Mouse (Mus musculus): ENCODE measurements around the gene Speg.
A peak's percentile ranks its signal among the peaks of the same experiment; 100 is the strongest.

Gene Speg

GRCm38 (mm10) chr1:75398761-75399402 is 23.8 kb downstream of the Speg start:
- peak; percentile 91 for DNase-seq

- peak; percentile 93 for DNase-seq
These were observed 24.8 kb downstream of the Speg start for GRCm38 (mm10) chr1:75399755-75400492.

DNA sequence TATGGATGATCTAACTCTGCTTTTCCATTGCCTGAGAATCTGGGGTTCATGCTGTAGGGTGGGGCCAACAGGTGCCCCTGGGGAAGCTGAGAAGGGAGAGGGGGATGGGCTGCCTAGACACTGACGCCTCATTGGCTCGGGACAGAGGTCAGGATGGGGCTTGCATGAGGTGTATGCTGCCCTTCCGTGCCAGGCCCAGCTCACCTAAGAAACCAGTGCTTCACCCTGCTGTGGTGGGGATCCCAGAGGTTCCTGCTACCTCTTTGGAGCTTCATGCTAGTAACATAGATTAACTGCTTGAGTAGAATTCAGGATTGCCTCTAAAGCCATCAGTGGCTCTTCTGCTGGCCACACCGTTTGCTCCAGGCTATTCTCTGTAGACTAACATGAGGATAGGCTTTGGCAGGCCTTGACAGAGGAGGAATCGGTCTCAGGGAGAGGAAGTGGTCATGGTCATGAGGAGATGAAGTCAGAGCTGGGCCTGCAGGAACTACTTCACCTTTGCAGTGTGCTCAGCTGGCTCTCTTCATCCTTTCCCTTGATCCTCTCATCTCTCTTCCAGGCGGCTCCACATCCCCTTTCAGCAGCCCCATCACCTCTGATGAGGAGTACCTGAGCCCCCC is 25.5 kb downstream of the Speg start:
- DNase-seq, result no peak

GRCm38 (mm10) chr1:75405547-75405946 is 30.4 kb downstream of the Speg start:
- peak; percentile 54 for DNase-seq

DNA sequence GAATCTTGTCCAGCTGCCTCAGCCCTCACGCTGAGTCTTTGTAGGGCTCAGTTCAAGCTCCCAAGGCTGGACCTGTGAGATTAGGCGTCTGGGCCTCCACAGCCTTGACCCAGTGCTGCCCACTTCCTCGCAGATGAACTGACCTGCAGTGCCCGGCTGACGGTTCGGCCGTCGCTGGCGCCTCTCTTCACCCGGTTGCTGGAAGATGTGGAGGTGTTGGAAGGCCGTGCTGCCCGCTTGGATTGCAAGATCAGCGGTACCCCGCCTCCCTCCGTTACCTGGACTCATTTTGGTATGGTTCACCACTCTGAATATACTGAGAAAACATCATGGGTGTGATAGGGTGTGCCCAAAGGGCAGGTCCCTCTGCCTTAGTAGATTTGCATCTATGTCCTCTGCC is 31.1 kb downstream of the Speg start:
- DNase-seq, result no peak

GRCm38 (mm10) chr1:75407056-75407455 is 32.0 kb downstream of the Speg start:
- no peak for DNase-seq

GRCm38 (mm10) chr1:75408210-75408609 is 33.1 kb downstream of the Speg start:
- DNase-seq, result no peak

DNA sequence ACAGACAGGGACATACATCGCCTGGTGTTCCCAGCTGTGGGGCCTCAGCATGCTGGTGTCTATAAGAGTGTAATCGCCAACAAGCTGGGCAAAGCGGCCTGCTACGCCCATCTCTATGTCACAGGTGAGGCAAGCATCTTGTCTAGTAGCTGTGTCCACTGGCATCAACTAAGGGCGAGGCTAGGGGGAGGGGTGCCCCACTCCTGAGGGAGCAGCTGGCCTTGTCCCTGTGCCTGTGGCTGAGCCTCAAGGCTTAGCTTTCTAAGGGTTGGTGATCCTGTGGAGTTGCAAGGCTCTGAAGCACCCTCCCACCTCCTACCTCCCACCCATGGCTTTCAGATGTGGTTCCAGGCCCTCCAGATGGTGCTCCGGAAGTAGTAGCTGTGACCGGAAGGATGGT is 34.9 kb downstream of the Speg start:
- no peak for DNase-seq

DNA sequence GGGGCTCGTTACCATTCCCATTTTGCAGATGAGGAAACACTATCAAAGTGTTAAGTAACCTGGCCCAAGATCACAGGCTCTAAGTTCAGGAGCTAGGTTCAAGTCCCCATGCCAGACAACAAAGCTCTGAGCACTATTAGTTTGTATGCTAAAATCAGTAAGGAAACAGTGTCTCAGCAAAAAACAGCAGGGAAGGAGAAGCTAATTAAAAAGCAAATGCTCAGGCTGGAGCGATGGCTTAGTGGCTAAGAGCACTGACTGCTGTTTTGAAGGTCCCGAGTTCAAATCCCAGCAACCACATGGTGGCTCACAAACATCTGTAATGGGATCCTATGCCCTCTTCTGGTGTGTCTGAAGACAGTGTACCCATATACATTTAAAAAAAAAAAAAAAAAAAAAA is 37.1 kb downstream of the Speg start:
- DNase-seq, result no peak

DNA sequence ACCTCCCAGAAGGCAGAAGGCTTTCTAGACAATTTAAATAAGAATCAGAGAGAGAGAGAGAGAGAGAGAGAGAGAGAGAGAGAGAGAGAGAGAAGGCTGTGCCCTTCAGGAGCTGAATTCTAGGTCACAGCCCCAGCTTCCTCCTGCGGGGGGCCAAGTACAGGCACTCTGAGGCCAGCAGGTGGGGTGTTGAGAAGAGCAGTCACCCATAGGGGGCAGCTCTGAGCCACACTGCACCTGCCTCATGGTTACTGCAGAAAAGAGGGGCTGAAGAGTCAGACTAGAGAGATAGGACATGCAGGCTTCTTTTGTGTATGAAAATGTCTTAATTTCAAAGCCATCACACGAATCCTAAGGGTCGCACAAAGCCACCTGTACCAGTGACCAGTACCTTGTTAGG is 38.7 kb downstream of the Speg start:
- peak; percentile 64 for DNase-seq

GRCm38 (mm10) chr1:75421794-75422193 is 46.7 kb downstream of the Speg start:
- DNase-seq, result peak; percentile 31

GRCm38 (mm10) chr1:75422216-75422822 is 47.2 kb downstream of the Speg start:
- no peak for DNase-seq

DNA sequence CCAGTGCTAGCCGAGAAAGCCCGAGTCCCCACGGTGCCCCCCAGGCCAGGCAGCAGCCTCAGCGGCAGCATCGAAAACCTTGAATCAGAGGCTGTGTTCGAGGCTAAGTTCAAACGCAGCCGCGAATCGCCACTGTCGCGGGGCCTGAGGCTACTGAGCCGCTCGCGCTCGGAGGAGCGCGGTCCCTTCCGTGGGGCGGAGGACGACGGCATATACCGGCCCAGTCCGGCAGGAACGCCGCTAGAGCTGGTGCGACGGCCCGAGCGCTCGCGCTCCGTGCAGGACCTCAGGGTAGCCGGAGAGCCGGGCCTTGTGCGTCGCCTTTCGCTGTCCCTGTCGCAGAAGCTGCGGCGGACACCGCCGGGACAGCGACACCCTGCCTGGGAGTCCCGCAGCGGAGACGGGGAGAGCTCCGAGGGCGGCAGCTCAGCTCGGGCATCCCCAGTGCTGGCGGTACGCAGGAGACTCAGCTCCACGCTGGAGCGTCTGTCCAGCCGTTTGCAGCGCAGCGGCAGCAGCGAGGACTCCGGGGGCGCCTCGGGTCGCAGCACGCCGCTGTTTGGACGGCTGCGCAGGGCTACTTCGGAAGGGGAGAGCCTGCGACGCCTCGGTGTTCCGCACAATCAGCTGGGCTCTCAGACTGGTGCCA is 47.9 kb downstream of the Speg start:
- DNase-seq, result peak; percentile 67

- peak; percentile 91 for DNase-seq
These were observed 48.8 kb downstream of the Speg start for GRCm38 (mm10) chr1:75423780-75424390.

- peak; percentile 69 for DNase-seq
These were observed 50.8 kb downstream of the Speg start for GRCm38 (mm10) chr1:75425796-75426471.

GRCm38 (mm10) chr1:75435475-75436328 is 60.6 kb downstream of the Speg start, which contains the start of gene Gmppa:
Gene Gmppa, plus strand, starts transcription at chr1:75435930.
- DNase-seq, result peak; percentile 91

- DNase-seq, result no peak
These were observed 63.7 kb downstream of the Speg start for GRCm38 (mm10) chr1:75438782-75439181.

- no peak for DNase-seq
These were observed 65.6 kb downstream of the Speg start for GRCm38 (mm10) chr1:75440661-75441060.

- no peak for DNase-seq
These were observed 66.4 kb downstream of the Speg start for GRCm38 (mm10) chr1:75441471-75441996.

GRCm38 (mm10) chr1:75442171-75442570 is 67.1 kb downstream of the Speg start:
- DNase-seq, result no peak

- no peak for DNase-seq
These were observed 67.7 kb downstream of the Speg start for GRCm38 (mm10) chr1:75442811-75443210.

All from retina, postnatal 1 day (tissue).